Mouse (Mus musculus): Measurements from ENCODE around the gene Kazald1. TPM values are rescaled to one million over a fixed set of nuclear protein-coding genes. Genes with fewer than 3 reads are reported as not detected.

The Kazald1 gene
- polyA plus RNA-seq, 1 experiment from 2014 or later = 6.4 TPM

Other genes with a start within 250 kb of the Kazald1 start
- 26.0 and 29.4 TPM in 2 replicates for gene Slf2, start 144.1 kb upstream of the Kazald1 start, polyA plus RNA-seq (2015; fragmentation: Nextera tagmentation; extraction: Ambion mirVana)
- 1.3 and 1.7 TPM in 2 replicates for gene Sema4g, start 86.1 kb upstream of the Kazald1 start, polyA plus RNA-seq (2015; fragmentation: Nextera tagmentation; extraction: Ambion mirVana)
- gene Twnk, start 69.6 kb upstream of the Kazald1 start, polyA plus RNA-seq (2015; fragmentation: Nextera tagmentation; extraction: Ambion mirVana) = 17.8 and 20.8 TPM in 2 replicates
- gene Mrpl43, start 68.8 kb upstream of the Kazald1 start, polyA plus RNA-seq (2015; fragmentation: Nextera tagmentation; extraction: Ambion mirVana) = 70.1 and 70.8 TPM in 2 replicates
- gene Lzts2, start 60.8 kb upstream of the Kazald1 start, polyA plus RNA-seq (2015; fragmentation: Nextera tagmentation; extraction: Ambion mirVana) = 75.9 and 81.8 TPM in 2 replicates
- gene Pdzd7, start 29.5 kb upstream of the Kazald1 start, polyA plus RNA-seq (2015; fragmentation: Nextera tagmentation; extraction: Ambion mirVana) = 0.30 and 0.34 TPM in 2 replicates
- gene Sfxn3, start 27.7 kb upstream of the Kazald1 start, polyA plus RNA-seq (2015; fragmentation: Nextera tagmentation; extraction: Ambion mirVana) = 20.5 and 21.7 TPM in 2 replicates
- gene Tlx1, start 75.4 kb downstream of the Kazald1 start, polyA plus RNA-seq (2015; fragmentation: Nextera tagmentation; extraction: Ambion mirVana) = not detected in 2 replicates
- gene Lbx1, start 160.6 kb downstream of the Kazald1 start, polyA plus RNA-seq (2015; fragmentation: Nextera tagmentation; extraction: Ambion mirVana) = not detected in 2 replicates